Mouse (Mus musculus) heart, adult 9 months (tissue): ENCODE data around the gene P4ha1.
"Not testable (repeated sequence)": the region's sequence is repeated elsewhere in the genome, so short reads cannot be mapped to it uniquely, and the experiment has no call there.

ENCODE experiments used
- DNase-seq, 2 experiments: peaks; one replicate each; pipeline ENCODE4 v3.0.0; 2022; ENCODE audit warnings: low spot score in 2 of 2

P4ha1 gene

DNA sequence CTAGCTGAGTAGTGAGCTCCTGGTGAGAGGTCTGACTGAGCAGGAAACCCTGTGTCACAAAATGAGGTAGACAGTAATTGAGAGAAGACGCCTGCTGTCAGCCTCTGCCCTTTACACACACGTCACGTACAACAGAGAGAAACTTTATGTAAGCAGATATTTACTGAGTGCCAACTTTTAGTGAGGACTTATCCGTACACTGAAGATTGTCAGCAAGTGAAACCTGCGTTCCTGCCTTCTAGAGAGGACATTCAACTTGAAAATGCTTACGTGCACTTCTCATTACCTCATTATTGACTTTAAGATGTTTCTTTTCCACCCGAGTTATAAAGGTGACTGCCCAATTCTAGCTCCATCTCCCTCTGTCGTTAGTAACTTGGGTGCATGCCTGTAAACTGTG is 45.6 kb downstream of the P4ha1 start:
- DNase-seq = no peak

DNA sequence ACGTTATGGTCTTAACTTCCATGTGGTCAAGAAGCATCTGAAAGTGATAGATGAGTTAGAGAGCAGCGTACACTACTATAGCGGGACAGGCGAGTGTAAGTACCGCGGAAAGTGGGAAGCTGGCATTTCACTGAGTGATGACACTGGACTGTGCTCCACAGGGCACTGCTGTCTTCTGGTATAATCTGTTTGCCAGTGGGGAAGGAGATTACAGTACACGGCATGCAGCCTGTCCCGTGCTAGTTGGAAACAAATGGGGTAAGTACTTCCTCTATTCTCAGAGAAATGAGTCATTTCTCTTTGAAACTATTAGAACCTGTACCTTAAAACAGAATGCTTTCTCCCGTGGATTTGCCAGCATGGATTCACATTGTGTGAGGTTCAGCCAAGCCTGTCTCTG is 46.3 kb downstream of the P4ha1 start:
- DNase-seq = no peak

DNA sequence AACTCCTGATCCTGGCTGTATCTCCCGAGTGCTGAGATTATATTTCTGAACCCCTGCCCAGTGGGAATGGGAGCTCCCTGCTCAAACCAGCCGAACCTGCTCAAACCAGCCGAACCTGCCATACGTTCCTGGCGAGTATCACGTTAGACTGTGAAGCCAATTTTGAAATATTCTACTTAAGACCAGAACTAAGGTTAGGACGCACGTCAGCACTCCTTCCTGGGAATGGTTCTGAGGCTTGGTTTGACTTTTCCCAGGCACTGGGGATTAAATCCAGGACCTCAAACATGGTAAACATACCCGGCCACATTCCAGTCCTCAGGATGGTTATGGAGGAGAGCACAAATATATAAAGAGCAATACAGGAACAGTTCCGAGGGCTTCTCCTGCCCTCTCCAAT is 54.8 kb downstream of the P4ha1 start:
- DNase-seq = no peak

DNA sequence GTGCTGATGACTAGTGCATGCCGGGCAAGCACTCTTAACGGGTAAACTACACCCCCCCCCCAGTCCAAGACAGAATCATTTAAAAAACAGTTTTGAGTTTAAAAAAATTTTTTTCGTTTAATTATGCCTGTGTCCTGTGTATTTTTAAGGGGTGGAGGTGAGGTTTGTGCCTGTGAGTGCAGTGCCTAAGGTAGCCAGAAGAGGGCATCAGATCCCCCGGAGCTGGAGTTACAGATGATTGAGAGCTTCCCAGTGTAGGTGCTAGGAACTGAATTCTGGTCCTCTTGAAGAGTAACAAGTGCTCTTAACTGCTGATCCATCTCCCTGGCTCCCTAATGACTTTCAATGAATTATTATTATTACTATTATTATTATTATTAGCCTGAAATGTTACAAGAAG is 55.6 kb downstream of the P4ha1 start:
- DNase-seq = no peak

- DNase-seq = no peak
These were observed 56.8 kb downstream of the P4ha1 start for GRCm38 (mm10) chr10:59379927-59380326.

DNA sequence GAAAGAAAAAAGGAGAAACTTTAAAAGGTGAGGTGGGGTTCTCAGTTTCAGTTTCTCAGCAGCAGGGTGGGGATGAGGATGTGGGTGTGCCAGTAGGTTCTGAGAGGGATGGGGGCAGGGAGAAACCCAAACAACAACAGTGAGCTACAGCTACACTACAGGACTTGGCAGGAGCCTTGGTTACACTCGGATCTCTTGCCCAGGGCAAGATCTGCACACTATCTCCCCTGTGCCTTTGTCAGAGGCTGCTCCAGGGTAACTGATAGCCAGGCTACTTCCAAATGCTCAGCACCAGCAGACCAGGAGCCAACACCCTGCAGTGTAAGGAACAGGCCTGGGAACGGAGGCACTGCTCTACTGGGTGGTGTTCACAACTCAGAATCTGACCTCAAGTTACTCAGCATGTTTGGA is 57.3 kb downstream of the P4ha1 start:
- DNase-seq = no peak

DNA sequence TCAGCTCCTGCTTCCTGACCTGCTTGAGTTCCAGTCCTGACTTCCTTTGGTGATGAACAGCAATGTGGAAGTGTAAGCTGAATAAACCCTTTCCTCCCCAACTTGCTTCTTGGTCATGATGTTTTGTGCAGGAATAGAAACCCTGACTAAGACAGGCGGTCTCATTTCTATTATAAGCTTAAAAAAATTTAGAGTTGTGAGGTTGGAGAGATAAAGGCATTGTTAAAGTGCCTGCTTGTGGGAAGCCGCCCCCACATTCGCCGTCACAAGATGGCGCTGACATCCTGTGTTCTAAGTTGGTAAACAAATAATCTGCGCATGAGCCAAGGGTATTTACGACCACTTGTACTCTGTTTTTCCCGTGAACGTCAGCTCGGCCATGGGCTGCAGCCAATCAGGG is 58.5 kb downstream of the P4ha1 start:
- not testable (repeated sequence) for DNase-seq

GRCm38 (mm10) chr10:59386951-59387350 is 63.9 kb downstream of the P4ha1 start:
- no peak for DNase-seq

GRCm38 (mm10) chr10:59389652-59390051 is 66.6 kb downstream of the P4ha1 start:
- no peak for DNase-seq

- no peak for DNase-seq
These were observed 68.8 kb downstream of the P4ha1 start for GRCm38 (mm10) chr10:59391907-59392306.

DNA sequence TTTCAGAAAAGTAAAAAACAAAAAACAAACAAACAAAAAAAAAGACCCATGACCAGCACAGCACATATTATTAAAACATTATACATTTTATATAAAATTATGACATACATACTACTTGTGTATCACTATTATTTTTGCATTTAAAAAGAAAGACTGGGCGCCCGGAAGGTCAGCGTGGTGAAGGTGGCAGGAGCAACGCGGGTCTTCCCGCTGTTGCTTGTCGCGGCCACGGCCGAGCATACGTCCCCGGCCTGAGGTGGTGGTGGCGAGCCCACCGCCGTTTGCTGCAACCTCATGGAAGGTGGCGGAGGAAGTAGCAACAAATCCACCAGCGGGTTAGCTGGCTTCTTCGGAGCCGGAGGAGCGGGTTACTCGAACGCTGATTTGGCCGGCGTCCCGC is 72.4 kb downstream of the P4ha1 start, which contains the start of gene Gm10273:
TSS of gene Gm10273 (plus strand) at position 172 of the 400 bp plus-strand sequence.
- not testable (repeated sequence) for DNase-seq

DNA sequence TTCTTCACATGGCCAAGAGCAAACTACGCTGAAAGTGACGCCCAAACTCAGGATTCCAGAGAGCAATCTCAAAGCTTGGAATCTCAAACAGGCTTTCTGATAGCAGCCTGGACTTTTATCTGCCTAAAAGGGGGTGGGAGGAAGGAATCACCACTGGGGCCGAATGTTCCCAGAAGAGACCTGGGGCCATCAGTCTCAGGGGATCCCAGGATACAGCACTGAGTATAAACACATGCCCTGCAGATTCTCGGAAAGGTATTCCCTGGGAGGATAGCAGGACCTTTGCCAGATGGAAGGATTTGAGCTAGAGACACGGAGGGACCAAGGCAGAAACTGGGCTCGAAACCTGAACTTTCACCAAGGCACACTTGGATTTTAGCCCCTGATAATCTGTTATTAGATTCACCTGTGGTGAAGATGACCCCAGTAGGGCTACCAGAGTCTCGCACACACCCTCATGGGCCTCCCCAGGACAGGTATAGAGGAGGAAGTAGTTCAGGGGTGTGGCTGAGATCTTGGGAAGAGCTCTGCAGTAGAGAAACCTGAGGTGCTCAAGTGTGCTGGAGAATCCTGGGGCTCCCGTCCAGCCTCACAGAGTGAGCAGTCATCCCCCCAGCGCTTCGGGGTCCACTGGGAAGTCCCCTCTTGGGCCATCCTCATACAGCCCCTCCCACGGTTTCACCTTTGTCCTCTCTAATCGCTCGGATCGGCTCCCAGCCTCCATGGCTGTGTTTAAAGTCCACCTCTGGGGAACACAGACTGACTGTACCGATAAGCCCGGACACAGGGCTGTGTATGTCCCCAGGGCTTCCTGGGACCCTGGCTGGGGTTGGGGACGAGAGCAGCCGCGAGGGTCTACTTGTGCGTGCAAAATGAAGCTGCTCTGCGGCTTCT is 80.0 kb downstream of the P4ha1 start, which contains the start of gene Pla2g12b:
TSS of gene Pla2g12b (plus strand) at position 762 of the 894 bp plus-strand sequence.
- no peak for DNase-seq

DNA sequence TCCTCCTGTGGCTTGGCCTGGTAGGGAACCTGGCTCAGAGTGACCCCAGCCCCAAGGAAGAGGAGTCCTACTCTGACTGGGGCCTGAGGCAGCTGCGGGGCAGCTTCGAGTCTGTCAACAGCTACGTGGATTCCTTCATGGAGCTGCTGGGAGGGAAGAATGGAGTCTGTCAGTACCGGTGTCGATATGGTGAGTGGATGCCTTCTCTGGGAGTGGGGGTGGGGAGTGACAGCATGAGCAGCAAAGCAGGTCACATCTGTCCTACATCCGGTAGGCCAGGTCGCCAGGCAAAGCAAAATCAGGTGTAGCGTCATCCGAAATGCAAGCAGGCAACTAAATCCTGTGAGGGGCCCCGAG is 80.7 kb downstream of the P4ha1 start:
- no peak for DNase-seq

DNA sequence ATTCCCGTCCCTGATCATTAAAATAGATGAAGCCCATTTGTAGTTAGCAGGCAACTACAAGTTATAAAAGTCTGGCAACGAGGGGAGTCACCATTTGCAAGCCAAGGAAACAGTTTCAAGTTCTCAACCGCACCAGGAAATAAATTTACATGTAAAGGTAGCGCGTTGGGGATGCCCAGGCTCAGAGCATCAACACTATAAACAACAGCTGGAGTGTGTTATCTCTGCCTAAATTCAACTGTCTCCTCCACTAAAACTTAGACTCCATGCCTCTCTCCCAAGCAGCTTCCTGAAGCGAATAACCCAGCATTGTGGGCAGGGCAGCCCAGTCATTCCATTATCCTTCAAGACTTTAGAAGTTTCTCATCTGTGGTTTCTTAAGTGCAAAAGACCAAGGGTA is 85.4 kb downstream of the P4ha1 start:
- no peak for DNase-seq

DNA sequence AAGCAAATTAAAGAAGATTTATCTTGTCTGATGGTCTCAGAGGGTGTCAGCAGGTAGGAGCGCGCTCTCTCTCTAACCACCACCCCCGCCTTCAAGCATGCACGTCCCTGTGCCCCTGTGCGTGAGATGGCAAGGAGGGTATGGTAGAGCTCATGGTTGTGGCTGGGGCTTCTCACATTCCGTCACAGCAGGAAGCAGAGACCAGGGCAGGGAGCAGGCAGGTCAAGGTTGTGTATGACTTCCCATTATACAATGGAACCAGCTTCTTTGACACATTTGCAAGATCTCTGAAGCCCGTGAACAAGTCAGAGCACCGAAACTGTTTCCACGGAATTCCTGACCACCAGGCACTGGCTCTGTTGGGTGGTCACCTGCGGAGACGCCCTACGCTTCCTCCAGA is 87.2 kb downstream of the P4ha1 start:
- no peak for DNase-seq

DNA sequence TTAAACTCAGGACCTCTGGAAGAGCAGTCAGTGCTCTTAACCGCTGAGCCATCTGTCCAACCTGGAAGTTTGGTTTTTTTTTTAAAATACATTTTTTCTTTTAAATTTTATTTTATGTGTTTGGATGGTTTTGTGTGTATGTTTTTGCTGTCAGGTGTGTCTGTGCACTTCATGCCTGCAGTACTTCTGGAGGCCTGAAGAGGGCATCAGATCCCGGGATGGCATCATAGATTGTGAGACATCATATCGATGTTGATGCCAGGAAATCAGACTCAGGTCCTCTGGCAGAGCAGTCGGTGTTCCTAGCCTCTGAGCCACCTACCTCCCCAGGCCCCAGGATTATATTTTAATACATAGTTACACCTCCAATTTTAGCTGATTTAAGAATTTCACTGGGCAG is 90.6 kb downstream of the P4ha1 start:
- DNase-seq = no peak

DNA sequence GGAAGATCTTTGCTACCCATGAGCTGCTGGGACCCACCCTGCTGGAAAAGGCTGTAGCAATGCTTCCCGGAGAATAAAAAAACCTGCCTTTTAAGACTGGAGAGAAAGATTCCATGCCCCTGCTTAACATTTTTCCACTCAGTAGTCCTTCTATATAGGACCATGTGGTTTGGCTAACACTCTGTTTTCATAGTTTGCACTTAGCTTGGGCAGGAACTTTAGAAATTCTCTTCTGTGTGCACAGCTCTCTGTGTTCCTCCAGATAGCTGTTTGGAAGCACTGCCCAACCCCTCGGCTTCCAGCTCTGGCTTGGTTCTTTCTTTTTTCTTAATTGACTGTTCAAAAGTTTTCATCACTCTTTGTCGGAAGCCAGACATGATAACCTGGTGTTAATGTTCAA is 93.5 kb downstream of the P4ha1 start:
- no peak for DNase-seq

DNA sequence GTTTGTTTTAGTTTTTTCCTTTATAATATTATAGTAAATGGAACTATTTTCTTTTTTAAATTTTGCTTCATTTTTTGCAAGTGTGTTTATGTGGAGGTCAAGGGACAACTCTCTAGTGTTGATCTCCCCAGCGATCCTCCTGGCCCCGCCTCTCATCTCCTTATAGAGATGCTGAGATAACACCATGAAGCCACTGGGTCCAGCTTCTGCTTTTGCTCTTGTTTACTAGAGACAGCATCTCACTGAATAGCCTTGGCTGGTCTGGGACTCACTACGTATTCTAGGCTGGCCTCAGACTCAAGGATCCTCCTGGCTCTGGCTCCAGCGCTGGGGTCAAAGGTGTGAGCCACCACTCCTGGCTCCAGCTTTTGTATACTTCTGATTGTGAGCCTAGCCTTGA is 96.4 kb downstream of the P4ha1 start:
- no peak for DNase-seq
